Mouse (Mus musculus) regulatory T cell (primary cell): ENCODE results near the gene Abtb1.

Experiments
- in situ Hi-C: fragments of 300-600 bp; cut with MboI, MseI; formaldehyde crosslinking; loops from one replicate; pipeline ENCODE4 v1.15.1; 2025; ENCODE audit warnings: high pct_unique_total_duplicates

Gene Abtb1

DNA sequence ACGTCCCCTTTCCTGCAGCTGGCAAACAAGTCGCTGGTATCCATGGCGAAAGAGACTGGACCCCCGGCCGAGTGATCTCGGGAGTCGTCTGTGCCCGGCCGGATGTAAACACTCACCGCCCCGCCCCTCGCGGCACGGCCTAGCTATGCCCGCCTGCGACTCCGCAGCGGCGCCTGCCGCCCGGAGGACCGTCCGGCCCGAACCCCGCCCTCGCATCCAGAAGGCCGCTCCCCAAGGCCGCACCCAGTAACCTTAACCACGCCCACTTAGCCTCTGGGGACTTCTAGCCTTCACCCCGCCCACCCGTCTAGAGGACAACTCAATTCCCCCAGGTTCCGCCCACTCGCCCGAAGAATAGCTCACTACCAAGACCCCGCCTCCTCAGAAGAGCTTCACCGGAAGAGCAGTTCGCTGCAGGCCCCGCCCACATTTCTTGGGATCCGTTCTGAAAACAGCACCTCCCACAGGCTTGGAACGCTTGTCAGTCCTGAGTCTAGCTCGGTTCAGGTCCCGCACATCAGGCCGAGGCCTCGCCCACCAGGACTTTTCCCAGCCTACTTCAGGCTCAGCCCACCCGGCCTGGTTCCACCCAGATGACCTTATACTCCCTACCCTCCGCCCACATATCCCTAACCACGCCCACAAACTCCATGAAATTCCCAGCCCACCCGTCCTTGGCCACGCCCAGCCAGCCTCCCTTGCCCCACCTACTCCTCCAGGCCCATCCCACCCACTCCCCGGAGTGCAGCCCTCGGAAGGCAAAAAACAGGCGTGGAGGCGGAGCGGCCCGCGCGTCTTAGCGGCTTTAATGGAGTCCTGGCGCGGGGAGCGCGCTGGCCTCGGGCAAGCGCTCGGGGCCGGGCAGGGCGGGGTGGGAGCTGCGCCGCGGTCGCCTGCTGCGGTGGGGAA lies at the start of gene Abtb1:
Gene Abtb1 (minus strand): TSS at position 204 of the 909 bp plus-strand sequence.
- in situ Hi-C loops: loop anchor here (5.0 kb wide), 2 partner anchors 60 to 395 kb away; partner anchors contain the start of genes Eefsec and Tpra1

DNA sequence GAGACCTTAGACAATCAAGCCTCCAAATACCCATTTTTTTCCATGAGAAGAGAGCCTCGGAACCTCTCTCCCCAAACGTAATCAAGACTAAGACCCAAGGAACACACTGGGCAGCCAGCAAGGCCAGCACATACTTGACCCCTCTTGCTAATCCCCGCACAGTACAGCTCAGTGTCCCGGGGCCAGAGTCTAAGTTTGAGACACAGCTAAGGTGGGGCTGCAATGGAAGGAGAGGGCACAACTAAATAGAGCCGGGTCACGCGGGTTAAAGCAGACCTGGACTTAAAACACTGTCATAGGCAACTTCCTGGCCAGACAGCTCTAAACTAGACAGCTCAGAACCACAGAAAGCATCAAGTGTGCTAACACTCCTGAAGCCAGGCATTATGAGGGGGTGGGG lies 49.0 kb upstream of the Abtb1 start:
- in situ Hi-C loops: no loop called here

DNA sequence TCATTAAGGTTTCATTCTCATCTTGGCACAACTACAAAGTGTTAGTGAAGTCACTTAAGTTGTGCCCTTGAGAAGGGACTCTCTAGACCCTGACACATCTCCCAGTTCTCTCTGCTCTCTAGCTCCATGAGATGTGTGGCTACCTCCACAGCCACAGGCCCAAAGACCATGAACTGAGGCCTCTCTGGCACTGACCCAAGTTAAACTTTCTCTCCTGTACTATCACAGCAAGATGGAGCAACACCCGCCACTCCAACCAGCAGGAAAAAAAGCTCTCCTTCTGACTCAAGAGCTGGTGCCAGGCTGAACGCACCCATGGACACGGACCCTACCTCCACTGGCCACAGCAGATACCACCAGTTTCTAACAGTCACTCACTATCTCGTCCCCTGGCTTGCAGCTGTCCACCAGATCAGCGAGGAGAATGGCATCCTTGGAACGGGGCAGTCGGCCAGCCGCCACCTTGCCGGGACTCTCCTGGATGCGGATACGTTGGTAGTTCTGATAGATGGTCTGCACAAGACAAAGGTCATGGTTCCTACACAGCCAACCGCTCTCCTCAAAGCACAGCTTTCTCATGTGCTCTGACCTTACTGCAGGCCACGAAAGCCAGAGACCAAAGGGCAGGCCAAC lies 47.7 kb upstream of the Abtb1 start:
- in situ Hi-C loops: no loop called here

DNA sequence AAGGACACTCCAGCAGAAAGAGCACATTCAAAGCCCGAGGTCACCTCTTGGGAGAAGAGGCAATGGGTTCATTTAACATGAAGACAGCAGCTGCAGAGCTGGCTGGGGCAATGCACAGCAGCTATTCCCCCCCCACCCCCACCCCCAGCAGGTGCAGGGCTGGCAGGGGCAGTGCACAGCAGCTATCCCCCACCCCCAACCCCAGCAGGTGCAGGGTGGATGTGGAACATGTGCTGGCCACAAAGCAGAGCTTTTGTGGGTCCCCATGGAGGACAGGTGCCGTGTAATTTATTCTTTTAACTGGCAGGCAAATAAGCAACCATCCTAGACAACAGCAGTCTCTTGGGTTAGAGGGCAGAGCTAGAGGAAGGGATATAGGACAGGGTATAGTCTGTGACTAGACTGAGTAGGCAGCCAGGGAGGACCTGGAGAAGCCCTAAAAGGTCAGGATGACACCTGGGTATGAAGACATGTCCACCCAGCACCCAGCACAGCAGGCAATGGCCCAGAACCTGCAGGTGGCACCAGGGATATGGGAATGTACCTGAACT lies 44.7 kb upstream of the Abtb1 start:
- in situ Hi-C loops: no loop called here

DNA sequence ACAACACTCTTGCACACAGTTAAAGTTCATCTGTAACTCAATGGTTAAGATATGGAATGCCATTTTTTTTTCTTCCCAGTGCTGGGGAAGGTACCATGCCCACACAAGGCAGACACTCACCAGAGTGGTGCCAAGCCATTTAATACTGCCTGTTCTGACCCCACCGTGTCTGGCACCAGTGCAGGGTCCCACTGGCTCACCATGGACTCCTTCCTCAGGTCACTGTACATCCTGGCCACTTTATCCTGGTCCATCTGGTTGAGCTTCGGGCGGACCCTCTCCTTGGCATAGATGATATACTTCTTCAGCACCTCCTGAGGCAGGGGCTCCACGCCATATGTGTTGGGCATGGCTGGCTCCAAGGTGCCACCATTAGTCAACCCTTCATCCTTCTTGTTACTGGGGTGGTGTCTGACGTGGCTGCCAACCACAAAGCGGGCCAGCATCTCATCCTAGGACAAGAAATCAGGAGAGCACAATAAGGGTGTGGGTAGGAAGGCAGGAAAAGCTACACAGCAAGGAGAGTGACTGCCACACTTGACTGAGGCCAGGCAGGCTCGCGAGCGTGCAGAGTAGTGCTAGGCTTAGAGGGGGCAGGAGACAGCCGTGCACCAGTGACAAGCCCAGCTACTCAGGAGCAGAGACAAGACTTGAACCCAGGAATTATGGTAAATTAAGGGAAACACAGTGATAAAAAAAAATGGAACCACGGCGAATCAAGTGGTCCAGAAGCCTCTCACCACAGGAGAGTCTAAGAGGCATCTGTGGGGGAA lies 44.0 kb upstream of the Abtb1 start:
- in situ Hi-C loops: no loop called here

DNA sequence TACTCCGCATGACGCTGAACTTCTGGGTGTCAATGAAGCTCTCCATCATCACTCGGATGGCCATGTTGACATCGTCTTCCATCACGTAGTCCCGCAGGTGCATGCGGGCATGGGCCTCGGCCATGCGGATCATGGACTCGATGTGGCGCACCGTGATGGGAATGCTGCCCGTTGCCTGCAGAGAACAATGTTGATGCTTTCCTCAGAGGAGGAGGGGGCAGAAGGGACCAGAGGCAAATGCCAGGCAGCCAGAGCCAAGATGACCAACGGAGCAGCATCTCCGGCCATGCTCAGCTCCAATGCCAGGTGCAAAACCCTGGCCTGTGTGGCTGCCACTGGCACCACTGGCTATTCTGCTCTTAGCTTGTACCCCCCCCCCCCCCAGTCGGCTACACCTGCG lies 42.9 kb upstream of the Abtb1 start:
- in situ Hi-C loops: no loop called here

DNA sequence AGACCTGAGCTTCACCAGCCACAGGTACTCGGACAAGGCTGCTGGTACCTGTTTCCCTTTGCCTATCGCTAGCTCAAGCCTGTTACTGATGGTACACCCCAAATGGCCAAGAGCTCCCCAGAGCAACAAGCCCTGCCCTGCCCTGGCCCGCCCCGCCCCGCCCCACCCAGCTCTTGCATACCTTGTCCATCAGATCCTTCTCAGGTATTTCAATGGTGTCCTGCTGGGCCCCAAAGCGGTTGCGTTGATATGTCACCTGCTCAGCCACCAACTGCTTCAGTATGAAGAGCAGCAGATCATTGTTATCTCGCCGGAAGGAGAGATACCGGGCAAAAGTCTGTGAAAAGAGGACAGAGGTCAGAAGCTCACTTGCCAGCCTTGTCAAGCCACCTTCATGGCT lies 42.4 kb upstream of the Abtb1 start:
- in situ Hi-C loops: no loop called here

DNA sequence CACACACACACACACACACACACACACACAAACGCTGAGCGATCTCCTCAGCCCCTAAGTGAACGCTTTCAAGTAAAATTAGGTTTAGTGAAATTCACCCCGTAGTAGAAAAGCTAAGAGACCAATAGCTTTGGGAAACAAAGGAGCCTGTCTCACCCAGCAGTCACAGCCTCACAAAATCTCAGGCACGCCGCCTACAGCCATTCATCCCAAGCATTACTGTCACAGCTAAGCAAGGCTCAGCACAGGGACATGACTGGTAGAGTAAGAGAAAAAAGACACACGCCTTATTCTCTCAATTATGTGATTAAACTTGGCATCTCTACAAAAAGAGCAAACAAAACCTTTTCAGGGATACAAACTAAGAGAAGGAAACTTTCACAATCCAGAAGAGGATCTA lies 39.5 kb upstream of the Abtb1 start:
- in situ Hi-C loops: no loop called here

DNA sequence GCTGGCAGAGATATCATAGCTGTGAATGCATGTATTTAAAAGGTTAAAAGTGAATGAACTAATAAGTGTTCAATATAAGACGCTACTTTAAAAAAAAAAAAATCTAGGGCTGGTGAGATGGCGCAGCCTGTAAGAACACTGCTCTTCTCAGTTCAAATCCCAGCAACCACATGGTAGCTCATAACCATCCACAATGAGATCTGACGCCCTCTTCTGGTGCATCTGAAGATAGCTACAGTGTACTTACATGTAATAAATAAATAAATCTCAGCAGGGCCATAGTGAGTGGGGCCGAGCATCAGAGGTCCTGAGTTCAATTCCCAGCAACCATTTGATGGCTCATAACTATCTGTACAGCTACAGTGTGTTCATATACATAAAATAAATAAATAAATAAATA lies 37.7 kb upstream of the Abtb1 start:
- in situ Hi-C loops: no loop called here

DNA sequence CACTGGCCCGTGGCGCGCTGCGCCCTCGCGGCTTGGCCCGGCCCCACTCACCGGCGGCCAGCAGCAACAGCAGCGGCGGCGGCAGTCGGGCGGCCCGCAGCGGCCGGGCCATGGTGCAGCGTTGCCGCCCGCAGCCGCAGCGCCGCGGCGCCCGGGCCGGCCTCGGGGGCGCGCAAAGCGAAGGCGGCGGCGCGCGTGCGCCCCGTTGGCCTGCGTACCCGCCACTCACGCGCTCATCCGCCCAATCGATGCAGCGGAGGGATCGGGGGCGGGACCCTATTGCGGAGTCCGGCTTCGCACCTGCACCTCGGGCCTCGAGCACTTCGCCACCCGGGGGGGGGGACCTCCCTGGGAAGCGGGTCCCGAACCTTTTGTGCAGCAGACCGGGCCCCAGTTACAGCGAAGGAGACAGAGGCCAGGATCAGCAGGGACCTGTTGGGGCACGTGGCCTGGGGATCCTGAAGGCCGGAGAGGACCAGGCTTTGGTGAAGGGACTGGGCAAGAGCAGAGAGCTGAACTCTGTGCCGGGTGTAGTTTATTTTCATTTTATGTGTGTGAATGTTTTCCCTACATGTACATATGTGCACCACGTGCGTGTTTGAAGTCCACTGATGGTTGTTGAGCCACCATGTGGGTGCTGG lies 33.2 kb upstream of the Abtb1 start, which contains the start of gene Podxl2:
Gene Podxl2 (minus strand): TSS at position 177 of the 641 bp plus-strand sequence.
- in situ Hi-C loops: no loop called here

DNA sequence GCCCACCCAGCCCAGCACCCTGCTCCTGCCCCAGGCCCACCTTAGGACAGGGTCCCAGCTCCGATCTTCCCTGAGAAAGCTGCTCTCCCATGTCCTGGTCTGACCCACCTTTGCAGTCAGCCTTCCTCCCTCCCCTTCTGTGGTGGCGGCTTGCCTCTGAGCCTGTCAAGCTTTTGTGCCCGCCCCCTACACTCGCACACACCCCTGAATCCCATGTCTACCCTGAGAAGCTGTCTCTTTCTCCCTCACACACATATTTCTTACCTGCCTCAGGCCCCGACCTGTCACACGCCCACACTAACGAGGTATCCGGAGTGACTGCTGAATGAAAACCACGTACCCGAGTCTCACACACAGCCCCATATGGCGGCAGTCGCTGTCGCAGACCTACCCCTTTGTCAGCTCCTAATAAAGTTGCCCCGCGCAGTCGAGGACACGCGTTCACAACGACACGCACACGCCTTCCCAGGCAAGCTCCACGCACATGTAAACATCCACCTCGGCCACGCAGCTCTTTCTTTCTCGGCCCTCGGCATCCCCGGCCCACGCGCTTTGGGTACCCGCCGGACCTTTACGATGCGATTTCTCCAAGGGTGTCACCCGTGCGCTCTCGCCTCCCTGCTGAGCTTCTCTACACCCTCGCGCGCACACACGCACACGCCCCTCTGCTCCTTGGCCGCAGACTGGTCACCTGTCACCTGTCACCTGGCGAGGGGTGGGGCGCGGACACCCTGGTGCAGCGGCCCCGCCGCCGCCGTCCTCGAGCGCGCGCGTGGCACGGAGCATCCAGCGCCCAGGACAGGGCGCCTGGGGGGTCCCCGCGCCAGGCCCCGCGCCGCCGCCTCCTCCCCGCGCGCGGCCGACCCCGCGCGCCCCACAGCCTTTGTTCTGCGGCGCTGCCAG lies 32.4 kb upstream of the Abtb1 start:
- in situ Hi-C loops: no loop called here

DNA sequence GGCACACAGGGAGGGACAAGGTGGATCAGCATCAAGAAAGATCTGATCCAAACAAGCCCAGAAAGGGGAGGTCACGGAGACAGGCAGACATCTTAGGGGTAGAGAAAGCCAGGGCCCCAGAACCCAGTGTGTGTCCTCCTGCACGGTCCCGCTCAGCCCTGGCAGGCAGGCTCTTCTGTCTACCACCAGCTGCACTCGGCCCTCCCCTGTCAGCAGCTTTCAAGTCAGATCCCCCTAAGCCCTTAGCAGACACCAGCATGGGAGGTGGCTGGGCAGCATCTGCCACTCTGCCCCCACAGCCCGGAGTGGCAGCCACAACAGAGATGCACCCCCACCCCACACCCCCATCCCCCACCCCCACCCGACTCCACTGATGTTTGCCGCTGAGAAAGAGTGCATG lies 31.0 kb upstream of the Abtb1 start:
- in situ Hi-C loops: no loop called here

DNA sequence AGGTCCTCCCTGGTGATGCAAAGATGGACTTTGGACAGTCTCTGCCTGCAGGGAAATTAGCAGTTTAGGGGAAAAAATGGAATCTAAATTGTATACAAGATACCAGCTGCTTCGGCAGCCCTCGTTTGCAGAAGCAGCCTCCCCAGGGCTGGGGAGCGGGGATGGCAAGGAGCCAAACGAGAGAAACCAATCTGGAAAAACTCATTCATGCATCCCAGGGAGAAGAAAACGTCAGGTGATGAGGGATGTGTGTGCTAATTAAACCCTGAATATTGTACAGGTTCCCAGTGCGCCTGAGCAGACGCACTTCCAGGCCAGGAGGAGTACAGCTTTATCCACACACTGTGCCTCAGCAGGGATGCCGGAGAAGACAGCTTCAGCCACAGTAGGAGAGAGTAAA lies 29.8 kb upstream of the Abtb1 start:
- in situ Hi-C loops: no loop called here

DNA sequence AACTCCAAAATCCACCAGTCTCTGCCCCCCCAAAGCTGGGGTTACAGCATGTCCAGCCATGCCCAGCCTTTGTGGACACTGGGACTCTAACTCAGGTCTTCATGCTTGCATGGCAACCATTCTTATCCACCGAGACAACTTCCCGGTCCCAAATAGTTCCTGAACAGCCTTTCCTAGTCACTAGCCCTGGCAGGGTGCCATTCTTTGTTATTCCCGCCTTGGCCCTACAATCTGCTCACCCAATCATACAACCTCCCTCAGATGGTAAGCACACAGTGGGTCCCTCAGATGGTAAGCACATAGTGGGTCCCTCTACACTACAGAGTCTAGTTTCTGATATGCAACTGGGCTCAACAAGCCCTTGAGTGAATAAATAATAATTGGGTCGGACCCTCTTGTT lies 28.8 kb upstream of the Abtb1 start:
- in situ Hi-C loops: no loop called here

DNA sequence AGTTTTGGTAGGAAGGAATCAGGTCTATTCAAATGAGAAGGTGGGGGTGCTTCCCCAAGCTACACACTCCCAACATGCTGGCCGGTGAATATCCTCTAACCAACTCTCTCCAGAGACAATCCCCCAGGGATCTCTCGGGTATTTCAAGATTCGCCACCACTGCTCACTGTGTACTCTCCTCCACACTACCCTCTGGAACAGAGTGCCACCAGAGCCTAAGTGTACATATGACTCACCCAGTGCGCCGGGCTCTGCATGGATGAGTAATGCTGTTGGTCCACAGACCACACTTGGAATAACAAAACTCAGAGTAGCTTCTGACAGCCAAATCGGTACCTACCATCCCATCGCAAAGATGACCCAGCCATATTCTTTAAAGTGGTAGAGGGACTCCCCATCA lies 27.7 kb upstream of the Abtb1 start:
- in situ Hi-C loops: no loop called here

DNA sequence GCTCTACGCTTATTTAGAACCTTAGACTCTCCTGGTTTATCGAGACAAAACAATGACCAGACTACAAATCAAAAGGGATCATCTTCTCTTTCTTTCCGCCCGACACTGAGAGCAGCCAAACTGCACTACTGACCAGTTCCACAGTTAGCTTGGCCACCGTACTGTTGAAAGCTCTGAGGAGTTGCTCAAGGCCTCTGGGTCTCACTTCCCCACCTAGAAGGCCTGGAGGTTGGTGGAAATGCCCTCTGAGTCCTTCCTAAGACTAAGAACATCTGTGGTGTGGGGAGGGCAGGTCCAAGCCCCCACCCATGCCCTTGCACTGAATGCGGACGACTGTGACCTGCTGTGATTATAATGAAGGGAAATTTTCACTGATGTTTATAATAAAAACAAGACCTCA lies 23.9 kb upstream of the Abtb1 start:
- in situ Hi-C loops: no loop called here

DNA sequence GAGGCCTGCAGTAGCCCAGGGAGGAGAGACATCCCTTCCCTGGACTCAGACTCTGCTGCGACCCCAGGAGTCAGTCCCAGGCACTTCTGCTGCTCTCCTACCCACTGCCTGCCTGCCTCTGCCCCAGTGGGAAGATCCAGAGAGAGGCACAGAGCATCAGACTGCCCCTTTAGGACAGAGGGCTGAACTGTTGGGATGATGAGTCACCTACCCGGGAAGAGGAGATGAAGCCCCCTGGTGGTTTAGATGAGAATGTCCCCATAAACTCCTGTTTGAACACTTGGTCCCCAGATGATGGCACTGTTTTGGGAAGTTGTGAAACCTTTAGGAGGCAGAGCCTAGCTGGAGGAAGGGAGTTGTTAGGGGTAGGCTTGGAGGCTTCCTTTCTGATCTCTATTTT lies 19.1 kb upstream of the Abtb1 start:
- in situ Hi-C loops: no loop called here

DNA sequence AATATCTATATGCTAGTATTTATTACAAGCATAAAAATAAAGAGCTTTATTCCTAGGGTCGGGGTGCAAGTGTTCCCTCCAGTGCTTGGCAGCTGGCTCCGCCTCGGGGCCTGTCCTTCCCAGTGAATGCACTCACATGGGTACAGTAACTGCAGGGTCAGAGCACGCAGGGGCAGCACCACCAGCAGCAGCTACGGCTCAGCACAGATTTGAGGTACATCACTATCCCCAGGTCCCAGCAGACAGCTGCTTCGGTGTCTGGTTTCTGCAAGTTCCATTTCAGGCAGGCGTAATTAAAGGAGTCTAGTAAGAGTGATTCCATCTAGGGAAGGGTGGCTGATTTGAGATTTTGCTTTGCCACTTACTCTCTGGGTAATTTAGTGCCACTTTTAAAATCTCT lies 16.6 kb upstream of the Abtb1 start:
- in situ Hi-C loops: no loop called here

DNA sequence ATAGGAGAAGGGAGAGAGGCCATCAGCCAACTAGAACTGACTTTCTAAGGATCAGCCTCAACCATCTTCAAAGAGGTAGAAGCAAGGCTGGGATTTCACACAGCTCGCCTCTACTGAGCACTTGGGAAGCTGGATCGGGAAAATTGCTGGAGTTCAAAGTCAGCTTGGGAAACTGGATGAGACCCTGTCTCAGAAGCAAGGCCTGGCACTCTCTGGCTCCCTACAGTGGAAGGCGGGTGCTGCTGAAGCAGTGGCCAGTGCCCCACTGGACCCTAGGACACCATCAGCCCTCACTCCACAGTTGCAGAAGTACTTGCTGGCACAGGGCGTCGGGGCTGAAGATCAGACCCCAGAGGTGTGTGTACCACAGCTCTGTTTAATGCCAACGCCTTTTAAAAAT lies 16.0 kb upstream of the Abtb1 start:
- in situ Hi-C loops: no loop called here

DNA sequence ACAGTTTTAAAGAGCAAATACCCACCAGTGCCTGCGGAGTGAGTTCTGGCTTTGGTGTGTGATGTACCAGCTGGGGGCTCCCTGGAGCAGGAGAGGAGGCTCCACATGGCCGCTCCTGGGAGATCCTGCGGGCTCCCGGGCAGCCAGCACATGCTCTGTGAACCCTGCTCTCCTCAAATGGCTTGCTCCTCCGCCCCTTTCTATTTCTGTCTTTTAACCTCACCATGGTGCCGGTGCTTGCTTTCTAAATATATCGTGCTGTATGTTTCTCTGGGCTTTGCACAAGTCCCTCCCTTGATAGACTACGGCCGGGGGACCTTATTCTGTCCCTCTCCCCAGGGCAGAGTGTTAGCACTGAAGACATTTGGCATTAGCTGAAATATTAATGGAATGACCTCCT lies 15.5 kb upstream of the Abtb1 start:
- in situ Hi-C loops: no loop called here

DNA sequence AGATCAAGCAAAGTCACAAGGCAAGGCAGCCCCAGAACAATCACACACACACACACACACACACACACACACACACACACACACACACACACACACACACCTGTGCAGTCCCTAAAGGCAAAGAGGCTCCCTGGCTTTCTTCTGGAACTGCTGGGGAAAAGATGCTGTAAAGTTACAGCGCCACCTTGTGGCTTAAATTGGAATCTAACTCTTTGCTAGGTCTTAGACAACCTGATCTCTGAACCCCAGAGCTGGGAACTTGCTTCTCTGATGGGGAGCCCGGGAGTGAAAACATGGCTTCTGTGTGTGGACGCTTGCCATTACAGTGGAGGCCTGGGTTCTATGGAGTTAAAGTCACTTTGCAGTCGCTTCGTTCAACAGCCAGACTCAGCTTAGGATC lies 13.9 kb upstream of the Abtb1 start:
- in situ Hi-C loops: no loop called here
